7 mouse cellular contexts compared by ENCODE assay signal in the genomic region with DNA sequence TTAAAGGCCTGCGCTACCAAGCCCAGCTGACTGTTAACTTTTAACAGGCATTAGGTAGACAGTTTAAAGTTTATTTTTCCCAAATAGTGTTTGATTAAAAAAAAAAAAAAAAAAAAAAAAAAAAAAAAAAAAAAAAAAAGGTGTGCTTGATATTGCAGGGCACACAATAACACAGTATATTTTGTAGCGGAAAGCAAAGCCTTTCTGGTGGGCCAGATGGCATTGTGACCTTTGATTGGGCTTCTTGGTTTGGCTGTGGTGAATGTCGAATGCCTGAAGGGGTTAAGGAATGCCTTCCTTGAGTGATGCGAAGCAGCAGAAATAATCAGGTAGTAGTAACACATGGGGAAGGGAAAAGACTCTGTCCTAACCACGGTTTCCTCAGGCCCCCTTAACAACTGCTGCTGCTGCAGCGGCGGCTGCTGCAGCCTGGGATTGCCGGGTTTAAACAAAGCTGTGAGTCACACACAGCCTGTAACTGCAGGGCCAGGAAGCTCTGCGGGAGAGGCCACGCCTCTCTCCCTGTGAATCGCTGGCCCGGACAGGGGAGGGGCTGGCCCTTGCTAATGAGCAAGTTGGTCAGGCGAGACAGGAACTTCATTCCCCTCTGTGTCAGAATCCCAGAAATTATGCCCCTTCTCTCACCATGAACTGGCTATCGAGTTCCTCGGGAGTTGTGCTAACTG. TPM values are rescaled to one million over a fixed set of nuclear protein-coding genes. Genes with fewer than 3 reads are reported as not detected.
DNase-seq lines count a peak whose midpoint lies in the region; ATAC-seq and TF ChIP-seq lines count a peak whose summit lies in the region.

No protein-coding gene starts in this region.

- H3K27me3 ChIP-seq in embryonic facial prominence, embryonic 11.5 days (ENCODE audit: control insufficient read depth, insufficient read depth, low read length) = no peaks in the 10 kb centered on the region
- no peaks in the 10 kb centered on the region for H3K27me3 ChIP-seq in intestine, postnatal 0 days (replicated peaks; ENCODE audit: control insufficient read depth, insufficient read depth, low read length)
- H3K27me3 ChIP-seq in limb, embryonic 10.5 days (ENCODE audit: low read depth, poor library complexity, severe bottlenecking) = 0 out of 2 replicates have a peak, but pooled peaks cover 8% of the 10 kb centered on the region
- H3K27me3 ChIP-seq in midbrain, embryonic 12.5 days = 0 out of 2 replicates have a peak, but pooled peaks cover 6% of the 10 kb centered on the region
- no peaks in the 10 kb centered on the region for H3K27me3 ChIP-seq in small intestine, adult 2 months (ENCODE audit: control insufficient read depth, insufficient read depth, low read length)

- no peak overlapping the region; the same call in 1 of the 2 replicates for H3K27ac ChIP-seq in embryonic facial prominence, embryonic 11.5 days (replicated peaks; ENCODE audit: low read depth, low read length)
- H3K27ac ChIP-seq in intestine, postnatal 0 days (ENCODE audit: low read depth, low read length) = peak overlapping the region; percentile 88
- H3K27ac ChIP-seq in limb, embryonic 10.5 days = peak overlapping the region; percentile 88
- H3K27ac ChIP-seq in midbrain, embryonic 12.5 days (replicated peaks) = peak overlapping the region; percentile 87
- peak overlapping the region; percentile 98 for H3K27ac ChIP-seq in small intestine, adult 2 months (ENCODE audit: insufficient read depth, low read depth, low read length)

- TF ChIP-seq POLR2A in small intestine, adult 2 months (IDR thresholded peaks at IDR 0.05; ENCODE audit: low read depth, low read length) = peak; percentile 66

- H3K9ac ChIP-seq in embryonic facial prominence, embryonic 11.5 days (replicated peaks; ENCODE audit: low read length) = peak overlapping the region; percentile 62
- H3K9ac ChIP-seq in intestine, postnatal 0 days (ENCODE audit: low read depth, low read length) = peak overlapping the region; percentile 61
- H3K9ac ChIP-seq in midbrain, embryonic 12.5 days (replicated peaks) = peak overlapping the region; percentile 48

- H3K4me3 ChIP-seq in embryonic facial prominence, embryonic 11.5 days (ENCODE audit: low read depth, low read length) = peak overlapping the region; percentile 48
- H3K4me3 ChIP-seq in intestine, postnatal 0 days (ENCODE audit: low read depth, low read length) = peak overlapping the region; percentile 58
- peak overlapping the region; percentile 61 for H3K4me3 ChIP-seq in limb, embryonic 10.5 days
- H3K4me3 ChIP-seq in midbrain, embryonic 12.5 days = peak overlapping the region; percentile 55
- peak overlapping the region; percentile 86 for H3K4me3 ChIP-seq in small intestine, adult 2 months (ENCODE audit: low read depth, low read length)

- 8% methylated on average over 15 of the region's 15 CpGs for WGBS in embryonic facial prominence, embryonic 11.5 days
- WGBS in intestine, postnatal 0 days = 6% methylated on average over 15 of the region's 15 CpGs
- 9% methylated on average over 15 of the region's 15 CpGs for WGBS in limb, embryonic 10.5 days
- 7% methylated on average over 15 of the region's 15 CpGs for WGBS in midbrain, embryonic 12.5 days
- 7% methylated on average over 15 of the region's 15 CpGs for WGBS in small intestine, adult 2 months

- ATAC-seq in embryonic facial prominence, embryonic 11.5 days (replicated peaks; ENCODE audit: insufficient number of reproducible peaks, low FRiP score, low TSS enrichment, low read depth) = peak; percentile 97
- ATAC-seq in granulocyte monocyte progenitor cell, adult 5-6 weeks (replicated peaks; ENCODE audit: poor library complexity, severe bottlenecking) = peak; percentile 92
- ATAC-seq in intestine, postnatal 0 days = peak; percentile 96
- ATAC-seq in midbrain, embryonic 12.5 days (ENCODE audit: low FRiP score, low read depth) = peak; percentile 98

- no peaks in the 10 kb centered on the region for H3K4me1 ChIP-seq in embryonic facial prominence, embryonic 11.5 days (ENCODE audit: control insufficient read depth, insufficient read depth, low read length)
- H3K4me1 ChIP-seq in intestine, postnatal 0 days (replicated peaks; ENCODE audit: control insufficient read depth, insufficient read depth, low read length) = peaks cover 3% of the 10 kb centered on the region; the same call in 1 of the 2 replicates
- peaks cover 19% of the 10 kb centered on the region for H3K4me1 ChIP-seq in limb, embryonic 10.5 days
- H3K4me1 ChIP-seq in midbrain, embryonic 12.5 days = peaks cover 18% of the 10 kb centered on the region
- peaks cover 14% of the 10 kb centered on the region; the same call in 1 of the 2 replicates for H3K4me1 ChIP-seq in small intestine, adult 2 months (ENCODE audit: control insufficient read depth, insufficient read depth, insufficient read length, low read length)

- peak overlapping the region; percentile 81 for H3K4me2 ChIP-seq in embryonic facial prominence, embryonic 11.5 days (ENCODE audit: low read depth, low read length)
- H3K4me2 ChIP-seq in intestine, postnatal 0 days (replicated peaks; ENCODE audit: low read depth) = peak overlapping the region; percentile 86
- peak overlapping the region; percentile 84 for H3K4me2 ChIP-seq in midbrain, embryonic 12.5 days (replicated peaks)

- DNase-seq in adrenal gland, postnatal 25 days = peak; percentile 82
- DNase-seq in embryonic facial prominence, embryonic 11.5 days (ENCODE audit: low spot score) = peak; percentile 89
- peak; percentile 86 for DNase-seq in limb, embryonic 10.5 days (ENCODE audit: low spot score)

- TF ChIP-seq CTCF in intestine, postnatal 0 days (IDR thresholded peaks at IDR 0.05; ENCODE audit: low read depth) = no peak
- no peak for TF ChIP-seq CTCF in small intestine, adult 2 months (IDR thresholded peaks at IDR 0.05; ENCODE audit: extremely low read depth, insufficient read length, insufficient replicate concordance, low read depth, low read length)

- no peaks in the 10 kb centered on the region for H3K9me3 ChIP-seq in embryonic facial prominence, embryonic 11.5 days (replicated peaks; ENCODE audit: control insufficient read depth, low read length)
- H3K9me3 ChIP-seq in intestine, postnatal 0 days (ENCODE audit: control insufficient read depth) = no peaks in the 10 kb centered on the region
- H3K9me3 ChIP-seq in limb, embryonic 10.5 days (replicated peaks) = no peaks in the 10 kb centered on the region
- no peaks in the 10 kb centered on the region for H3K9me3 ChIP-seq in midbrain, embryonic 12.5 days

- no peaks in the 10 kb centered on the region for H3K36me3 ChIP-seq in embryonic facial prominence, embryonic 11.5 days (replicated peaks; ENCODE audit: control insufficient read depth, insufficient read depth, low read depth, low read length)
- H3K36me3 ChIP-seq in intestine, postnatal 0 days (ENCODE audit: control insufficient read depth, insufficient read depth) = no peaks in the 10 kb centered on the region
- no peaks in the 10 kb centered on the region for H3K36me3 ChIP-seq in limb, embryonic 10.5 days
- H3K36me3 ChIP-seq in midbrain, embryonic 12.5 days = no peaks in the 10 kb centered on the region
- H3K36me3 ChIP-seq in small intestine, adult 2 months (ENCODE audit: control insufficient read depth, insufficient read depth, low read length) = no peaks in the 10 kb centered on the region

RNA-seq across cellular contexts. Expression of a gene that starts 18.9 kb away (rescaled TPM):
- total RNA-seq in adrenal gland, postnatal 25 days (2021) = 33.5 and 52.2 TPM in 2 replicates
- 17.3 and 25.4 TPM in 2 replicates for polyA plus RNA-seq in embryonic facial prominence, embryonic 11.5 days (2014; fragmentation: Nextera tagmentation; extraction: Ambion mirVana)
- total RNA-seq in granulocyte monocyte progenitor cell, adult 5-6 weeks (2014; fragmentation: Nextera tagmentation) = 22.0 and 24.2 TPM in 2 replicates
- total RNA-seq in granulocyte monocyte progenitor cell, adult 5-6 weeks (2017) = 39.0 and 56.5 TPM in 2 replicates
- polyA plus RNA-seq in intestine, postnatal 0 days (2015; fragmentation: Nextera tagmentation; extraction: Ambion mirVana) = 30.5 TPM in 2 replicates
- polyA plus RNA-seq in limb, embryonic 10.5 days (2016; fragmentation: Nextera tagmentation; extraction: Ambion mirVana) = 10.8 and 14.8 TPM in 2 replicates
- 17.8 and 18.2 TPM in 2 replicates for polyA plus RNA-seq in midbrain, embryonic 12.5 days (2016; fragmentation: Nextera tagmentation; extraction: Ambion mirVana)
- polyA plus RNA-seq in small intestine, adult 2 months (2012; rRNA removed) = 0.96 and 2.6 TPM in 2 replicates
